Mouse (Mus musculus): ENCODE results near the gene Rangap1.
"Not testable (repeated sequence)": the region's sequence is repeated elsewhere in the genome, so short reads cannot be mapped to it uniquely, and the experiment has no call there.

Rangap1 gene

GRCm38 (mm10) chr15:81744992-81745600, at the start of gene Rangap1, which contains the start of gene Zc3h7b:
Gene Rangap1, minus strand, starts transcription at chr15:81745530.
Gene Zc3h7b, plus strand, starts transcription at chr15:81745057.
- peak; percentile 82 for DNase-seq (ENCODE audit: low spot score)

DNA sequence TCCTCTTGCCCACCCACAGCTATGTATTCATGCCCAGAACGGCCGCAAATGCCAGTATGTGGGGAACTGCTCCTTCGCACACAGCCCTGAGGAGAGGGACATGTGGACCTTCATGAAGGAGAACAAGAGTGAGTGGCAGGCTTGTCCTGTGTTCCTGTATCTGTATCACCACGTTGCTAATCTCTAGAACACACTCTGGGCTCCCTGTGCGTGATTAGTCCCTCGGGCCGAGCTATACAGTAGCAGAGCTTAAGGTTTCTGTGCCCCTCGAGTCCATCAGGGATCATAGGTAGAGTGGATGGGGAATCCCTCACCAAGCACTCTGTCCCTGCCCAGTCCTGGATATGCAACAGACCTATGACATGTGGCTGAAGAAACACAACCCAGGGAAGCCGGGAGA, 47.1 kb upstream of the Rangap1 start:
- DNase-seq (ENCODE audit: low spot score) = no peak

DNA sequence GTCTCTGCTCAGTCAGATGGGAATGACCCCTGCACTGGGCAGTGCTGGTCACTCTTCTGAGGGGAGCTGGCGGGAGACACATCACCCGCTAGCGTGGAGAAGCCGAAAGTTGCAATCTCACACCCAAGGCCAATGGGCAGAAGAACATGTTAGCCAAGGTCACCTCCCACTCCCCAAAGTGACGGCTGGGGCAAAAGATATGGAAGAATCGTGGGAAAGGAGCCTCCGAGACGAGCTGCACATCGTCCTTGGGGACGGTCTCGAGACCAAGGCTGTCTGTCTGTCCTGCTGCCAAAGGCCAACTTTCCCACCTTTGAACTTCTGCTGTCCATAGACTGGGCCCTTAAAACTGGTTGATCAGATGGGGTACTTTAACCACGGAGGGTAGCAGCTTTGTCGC, 42.2 kb upstream of the Rangap1 start:
- no peak for DNase-seq (ENCODE audit: low spot score)

GRCm38 (mm10) chr15:81785701-81786100, 40.4 kb upstream of the Rangap1 start:
- DNase-seq (ENCODE audit: low spot score) = no peak

- no peak for DNase-seq (ENCODE audit: low spot score)
Measured at GRCm38 (mm10) chr15:81784762-81785161, 39.4 kb upstream of the Rangap1 start.

- DNase-seq (ENCODE audit: low spot score) = no peak
Measured at GRCm38 (mm10) chr15:81781816-81782215, 36.5 kb upstream of the Rangap1 start.

DNA sequence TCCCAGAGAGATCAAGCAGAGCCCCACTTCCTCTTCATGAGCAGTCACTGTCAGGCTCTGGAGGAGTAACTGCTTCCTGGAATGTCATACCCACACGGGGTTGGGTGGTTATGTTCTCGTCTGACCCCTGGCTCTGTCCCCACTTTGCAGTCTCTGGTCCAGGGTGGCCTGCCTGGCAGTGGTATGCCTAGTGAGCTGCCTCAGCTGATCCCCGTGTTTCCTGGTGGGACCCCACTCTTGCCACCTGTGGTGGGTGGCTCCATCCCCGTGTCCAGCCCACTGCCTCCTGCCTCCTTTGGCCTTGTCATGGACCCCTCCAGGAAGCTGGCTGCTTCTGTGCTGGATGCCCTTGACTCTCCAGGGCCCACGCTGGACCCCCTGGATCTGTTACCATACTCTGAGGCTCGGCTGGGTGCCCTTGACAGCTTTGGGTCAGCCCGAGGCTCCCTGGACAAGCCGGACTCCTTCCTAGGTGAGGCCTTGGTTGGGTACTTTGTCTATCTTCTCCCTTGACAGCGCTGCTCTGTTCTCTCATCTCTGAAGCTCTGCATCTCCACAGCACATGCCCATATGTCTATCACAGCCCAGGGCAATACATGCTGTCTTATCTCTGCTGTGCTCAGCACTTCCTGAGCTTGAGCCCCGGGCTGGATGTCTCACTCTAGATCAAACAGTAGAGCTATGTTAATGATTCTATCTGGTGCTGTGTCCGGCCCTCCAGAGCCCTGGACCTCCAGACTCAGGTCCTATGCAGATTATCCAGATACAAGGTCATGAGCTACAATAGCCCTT, 31.5 kb upstream of the Rangap1 start:
- peak; percentile 47 for DNase-seq (ENCODE audit: low spot score)

GRCm38 (mm10) chr15:81774505-81775171, 29.3 kb upstream of the Rangap1 start:
- no peak for DNase-seq (ENCODE audit: low spot score)

GRCm38 (mm10) chr15:81772431-81773120, 27.2 kb upstream of the Rangap1 start:
- no peak for DNase-seq (ENCODE audit: low spot score)

DNA sequence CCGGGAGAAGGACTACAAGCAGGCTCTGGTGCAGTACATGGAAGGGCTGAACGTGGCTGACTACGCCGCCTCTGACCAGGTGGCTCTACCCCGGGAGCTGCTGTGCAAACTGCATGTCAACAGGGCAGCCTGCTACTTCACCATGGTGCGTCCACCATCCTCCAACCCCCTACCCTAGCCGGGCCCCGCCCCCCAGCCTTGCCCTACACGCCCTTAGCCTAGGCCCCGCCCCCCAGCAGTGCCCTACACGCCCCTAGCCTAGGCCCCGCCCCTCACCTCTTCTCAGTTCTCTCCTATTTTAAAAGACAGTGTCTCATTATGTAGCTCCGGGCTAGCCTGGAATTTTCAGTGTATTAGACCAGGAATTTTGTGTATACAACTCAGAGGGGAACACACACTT, 23.7 kb upstream of the Rangap1 start:
- DNase-seq (ENCODE audit: low spot score) = peak; percentile 44

- no peak for DNase-seq (ENCODE audit: low spot score)
Measured at GRCm38 (mm10) chr15:81766439-81766838, 21.1 kb upstream of the Rangap1 start.

- no peak for DNase-seq (ENCODE audit: low spot score)
Measured at GRCm38 (mm10) chr15:81765651-81766050, 20.3 kb upstream of the Rangap1 start.

- no peak for DNase-seq (ENCODE audit: low spot score)
Measured at GRCm38 (mm10) chr15:81764573-81764972, 19.2 kb upstream of the Rangap1 start.

GRCm38 (mm10) chr15:81761959-81762358, 16.6 kb upstream of the Rangap1 start:
- no peak for DNase-seq (ENCODE audit: low spot score)

DNA sequence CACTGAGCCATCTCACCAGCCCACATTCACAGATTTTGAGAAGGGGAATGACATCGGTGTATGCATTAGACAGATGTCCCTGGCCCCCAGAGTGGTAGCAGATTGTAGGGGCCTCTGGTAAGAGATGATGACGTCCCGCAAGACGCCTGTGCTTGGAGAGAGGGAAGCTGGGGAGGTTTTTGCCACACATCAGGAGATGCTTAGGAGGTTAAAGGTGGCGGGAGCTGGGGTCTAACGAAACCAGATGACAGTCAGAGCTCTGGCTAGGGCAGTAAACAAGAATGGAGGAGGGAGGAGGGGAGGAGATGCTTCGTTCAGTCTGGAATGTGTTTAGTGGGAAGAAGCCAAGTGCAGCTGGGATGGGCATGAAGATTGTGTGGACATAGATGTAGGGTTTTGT, 16.1 kb upstream of the Rangap1 start:
- DNase-seq (ENCODE audit: low spot score) = no peak

DNA sequence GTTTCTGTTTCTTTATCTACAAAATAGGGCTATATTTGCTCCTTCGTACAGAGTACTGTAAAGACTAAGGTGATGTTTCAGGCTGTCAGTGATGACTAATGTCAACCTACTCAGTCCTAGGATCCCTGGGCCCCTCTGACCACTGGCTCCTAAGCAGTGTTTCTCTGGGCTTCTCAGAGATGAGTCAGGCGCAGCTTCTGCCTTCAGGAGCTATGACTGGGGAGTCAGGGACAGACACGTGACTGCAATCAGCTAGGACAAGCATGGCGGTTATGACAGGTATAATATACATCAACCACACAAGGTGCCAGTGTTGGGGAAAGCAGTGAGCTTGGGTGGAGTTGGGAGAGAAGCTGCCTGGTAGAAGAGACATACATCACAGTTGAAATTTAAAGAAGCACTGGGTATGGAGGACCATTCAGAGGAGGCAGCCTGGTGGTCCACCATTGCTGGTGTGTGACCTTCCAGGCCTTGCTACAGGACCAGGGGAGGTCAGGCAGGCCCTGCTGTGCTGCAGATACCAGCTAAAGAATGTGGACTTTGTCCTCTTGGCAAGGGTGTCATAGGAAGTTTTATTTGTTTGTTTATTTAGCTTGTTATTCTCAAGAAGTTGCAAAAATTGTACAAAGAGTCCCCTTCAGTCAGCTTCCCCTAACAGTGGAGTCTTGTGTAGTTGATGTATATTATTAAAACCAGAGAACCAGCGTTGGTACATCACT, 15.2 kb upstream of the Rangap1 start:
- peak; percentile 20 for DNase-seq (ENCODE audit: low spot score)

- DNase-seq (ENCODE audit: low spot score) = no peak
Measured at GRCm38 (mm10) chr15:81759542-81759941, 14.2 kb upstream of the Rangap1 start.

DNA sequence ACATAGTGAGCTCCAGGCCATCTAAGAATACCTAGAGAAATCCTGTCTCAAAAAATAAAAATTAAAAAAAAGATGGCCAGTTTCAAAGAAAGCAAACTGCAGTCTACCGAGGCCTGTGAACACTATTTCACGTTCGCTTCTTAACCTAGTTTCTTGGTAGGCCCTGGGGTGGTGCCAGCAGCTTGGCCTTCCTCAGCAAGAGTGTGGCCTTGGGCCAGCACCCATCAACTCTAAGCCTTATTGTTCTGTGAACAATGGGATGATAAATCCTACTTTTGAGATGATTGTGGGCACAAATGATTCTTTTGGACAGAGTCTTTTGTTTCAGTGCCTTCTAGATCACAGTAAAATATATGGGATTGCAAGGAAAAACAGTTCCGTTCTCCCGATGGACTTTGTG, 13.4 kb upstream of the Rangap1 start:
- no peak for DNase-seq (ENCODE audit: low spot score)

DNA sequence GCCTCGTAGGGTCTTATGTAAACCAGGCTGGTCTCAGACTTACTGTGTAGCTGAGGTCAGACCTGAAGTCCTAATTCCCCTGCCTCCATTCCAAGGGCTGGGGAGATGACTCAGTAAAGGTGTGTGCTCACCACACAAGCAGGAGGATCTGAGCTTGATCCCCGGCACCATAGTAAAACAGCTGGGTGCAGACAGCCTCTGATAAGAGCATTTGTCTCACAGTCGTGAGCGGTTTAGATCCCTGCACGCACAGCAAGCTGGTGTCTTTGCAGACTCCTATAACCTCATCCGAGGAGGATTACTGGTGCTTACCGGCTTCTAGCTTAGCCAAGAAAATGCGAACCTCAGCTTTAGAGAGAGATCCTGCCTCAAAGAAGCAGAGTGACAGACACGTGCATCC, 8.3 kb upstream of the Rangap1 start:
- no peak for DNase-seq (ENCODE audit: low spot score)

DNA sequence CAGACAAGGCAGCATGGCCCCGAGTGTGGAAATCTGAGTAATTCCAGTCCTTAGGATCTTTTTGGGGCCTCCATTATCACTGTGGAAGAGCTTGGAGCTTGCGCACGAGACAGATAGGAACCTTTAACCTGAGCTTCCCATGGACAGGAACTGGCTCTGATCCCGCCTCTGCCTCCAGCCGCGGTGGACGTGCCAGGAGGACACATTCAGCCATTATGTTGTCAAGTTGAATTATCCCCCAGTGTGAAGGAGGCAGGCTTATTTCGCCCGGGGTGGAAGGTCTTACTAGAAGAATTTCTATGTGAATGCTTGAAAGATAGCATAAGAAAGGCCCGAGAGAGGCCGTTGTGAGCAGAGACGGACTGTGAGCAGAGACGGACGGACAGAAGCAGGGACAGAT, 4.4 kb upstream of the Rangap1 start:
- DNase-seq (ENCODE audit: low spot score) = peak; percentile 36

- DNase-seq (ENCODE audit: low spot score) = peak; percentile 63
Measured at GRCm38 (mm10) chr15:81745601-81746114, 328 bp upstream of the Rangap1 start.

DNA sequence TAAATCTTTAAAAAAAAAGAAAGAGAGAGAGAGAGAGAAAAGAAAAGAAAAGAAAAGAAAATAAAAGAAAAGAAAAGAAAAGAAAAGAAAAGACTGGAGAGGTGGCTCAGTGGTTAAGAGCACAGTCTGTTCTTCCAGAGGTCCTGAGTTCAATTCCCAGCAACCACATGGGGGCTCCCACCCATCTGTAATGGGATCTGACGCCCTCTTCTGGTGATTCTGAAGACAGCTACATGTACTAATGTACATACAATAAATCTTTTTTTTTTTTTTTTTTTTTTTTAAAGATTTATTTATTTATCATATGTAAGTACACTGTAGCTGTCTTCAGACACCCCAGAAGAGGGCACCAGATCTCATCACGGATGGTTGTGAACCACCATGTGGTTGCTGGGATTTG, 3.0 kb downstream of the Rangap1 start:
- DNase-seq (ENCODE audit: low spot score) = not testable (repeated sequence)
